Mouse (Mus musculus) heart, postnatal 0 days (tissue): ENCODE measurements around the gene Wnt4.

ENCODE experiments used
- CTCF ChIP-seq: IDR thresholded peaks from 2 replicates; pipeline ENCODE4 v1.5.1; 2016; ENCODE audit warnings: antibody characterized with exemption, control low read depth, low read depth
- EP300 ChIP-seq: IDR thresholded peaks from 2 replicates; pipeline ENCODE4 v1.6.1; 2016; ENCODE audit warnings: antibody characterized with exemption, low read depth

DNA sequence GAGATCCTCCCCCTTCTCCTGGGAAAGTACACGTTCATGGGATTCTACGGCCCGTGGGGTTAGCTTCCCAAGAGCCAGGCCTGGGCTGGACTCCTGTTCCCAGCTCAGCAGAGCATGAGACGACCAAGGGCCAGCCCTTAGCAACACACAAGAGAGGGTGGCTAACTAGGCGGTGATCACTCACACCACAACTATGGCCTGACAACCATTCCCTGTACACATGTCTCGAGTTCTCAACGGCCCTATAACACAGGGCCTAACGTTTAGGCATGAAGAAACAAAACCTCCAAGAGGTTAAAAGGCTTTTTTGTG, 29.2 kb downstream of the Wnt4 start:
- no peak for TF ChIP-seq EP300
- no peak for TF ChIP-seq CTCF
